Mouse (Mus musculus): ENCODE measurements around the gene Slx4ip. TPM values are rescaled to one million over a fixed set of nuclear protein-coding genes. Genes with fewer than 3 reads are reported as not detected.
A peak's percentile ranks its signal among the peaks of the same experiment; 100 is the strongest.

Gene Slx4ip
- polyA plus RNA-seq, 1 experiment from 2014 or later, result 2.8 TPM

DNA sequence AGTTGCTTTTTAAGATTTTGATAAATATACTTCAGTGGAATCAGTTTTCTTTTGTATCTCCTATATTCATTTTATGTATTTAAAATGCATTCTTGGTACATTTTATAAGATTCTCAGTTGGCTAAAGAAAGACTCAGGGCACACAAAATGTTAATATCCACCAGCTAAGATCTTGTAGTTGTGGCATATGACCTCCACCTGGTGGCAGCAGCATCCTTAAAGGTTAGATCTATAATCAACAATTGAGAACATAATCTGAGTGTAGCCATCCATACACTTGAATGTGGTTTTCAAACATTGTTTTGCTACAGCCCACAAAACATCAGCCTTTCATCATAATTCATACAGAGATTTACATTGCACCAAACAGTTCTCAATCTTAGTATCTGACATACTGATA lies 106.1 kb downstream of the Slx4ip start:
- Histone ChIP-seq H3K4me2 (replicated peaks; ENCODE audit: low read depth) (no peak overlapping the region), H3K4me1 (replicated peaks; ENCODE audit: control insufficient read depth, insufficient read depth, low read length) (no peaks in the 10 kb centered on the region), H3K27ac (ENCODE audit: low read depth, low read length) (no peak overlapping the region), H3K9ac (ENCODE audit: low read depth, low read length) (no peak overlapping the region), H3K27me3 (replicated peaks; ENCODE audit: control insufficient read depth, insufficient read depth, low read length) (no peaks in the 10 kb centered on the region), H3K36me3 (ENCODE audit: control insufficient read depth, insufficient read depth) (no peaks in the 10 kb centered on the region), H3K9me3 (ENCODE audit: control insufficient read depth) (no peaks in the 10 kb centered on the region), H3K4me3 (ENCODE audit: low read depth, low read length) (no peak overlapping the region)
- peak; percentile 72 for TF ChIP-seq CTCF (IDR thresholded peaks at IDR 0.05; ENCODE audit: low read depth)
- no peak for ATAC-seq

DNA sequence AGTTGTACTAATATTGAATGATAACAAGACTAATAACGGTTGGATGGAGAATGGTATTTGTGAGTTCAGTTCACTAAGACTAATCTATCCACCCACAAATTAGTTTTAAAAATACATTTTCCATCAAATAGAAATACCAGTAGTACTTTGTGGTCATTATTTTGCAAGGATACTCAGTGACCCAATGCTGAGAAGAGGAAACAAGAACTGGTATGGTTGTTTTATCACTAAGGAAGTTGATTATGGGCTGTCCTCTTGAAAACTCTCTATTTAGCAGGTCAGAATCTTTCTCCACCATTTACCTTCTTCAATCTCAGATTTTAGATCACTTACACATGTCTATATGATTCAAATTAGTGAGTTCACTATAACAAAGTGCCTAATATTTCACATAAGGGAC lies 111.0 kb downstream of the Slx4ip start:
- Histone ChIP-seq H3K27ac (ENCODE audit: low read depth, low read length) (no peak overlapping the region), H3K4me2 (replicated peaks; ENCODE audit: low read depth) (no peak overlapping the region), H3K4me3 (ENCODE audit: low read depth, low read length) (no peak overlapping the region), H3K27me3 (replicated peaks; ENCODE audit: control insufficient read depth, insufficient read depth, low read length) (no peaks in the 10 kb centered on the region), H3K9me3 (ENCODE audit: control insufficient read depth) (no peaks in the 10 kb centered on the region), H3K4me1 (replicated peaks; ENCODE audit: control insufficient read depth, insufficient read depth, low read length) (no peaks in the 10 kb centered on the region), H3K9ac (ENCODE audit: low read depth, low read length) (no peak overlapping the region), H3K36me3 (ENCODE audit: control insufficient read depth, insufficient read depth) (no peaks in the 10 kb centered on the region)
- TF ChIP-seq CTCF (IDR thresholded peaks at IDR 0.05; ENCODE audit: low read depth), result no peak
- 100% methylated on average over 1 of the region's 1 CpGs for WGBS
- ATAC-seq, result no peak

DNA sequence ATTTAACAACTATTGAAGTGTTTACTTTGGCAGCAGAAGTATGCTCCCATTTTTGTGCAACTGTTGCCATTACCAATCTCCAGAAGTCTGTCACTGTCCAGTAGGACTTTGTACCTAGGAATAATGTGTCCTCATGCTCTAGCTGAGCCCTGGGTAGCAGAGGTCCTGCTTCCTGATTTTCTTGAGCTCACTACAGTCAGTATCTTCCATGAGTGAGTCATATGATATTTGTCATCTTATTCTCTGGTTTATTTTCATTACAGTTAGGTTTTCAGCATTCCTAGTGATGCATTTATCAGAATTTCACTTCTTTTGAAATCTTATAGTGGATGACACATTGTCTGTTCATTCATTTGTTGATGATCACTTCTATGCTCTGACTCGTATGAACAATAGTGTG lies 115.6 kb downstream of the Slx4ip start:
- WGBS, result 74% methylated on average over 1 of the region's 1 CpGs
- Histone ChIP-seq H3K4me2 (replicated peaks; ENCODE audit: low read depth) (no peak overlapping the region), H3K9ac (ENCODE audit: low read depth, low read length) (no peak overlapping the region), H3K9me3 (ENCODE audit: control insufficient read depth) (no peaks in the 10 kb centered on the region), H3K4me1 (replicated peaks; ENCODE audit: control insufficient read depth, insufficient read depth, low read length) (no peaks in the 10 kb centered on the region), H3K4me3 (ENCODE audit: low read depth, low read length) (no peak overlapping the region), H3K36me3 (ENCODE audit: control insufficient read depth, insufficient read depth) (no peaks in the 10 kb centered on the region), H3K27me3 (replicated peaks; ENCODE audit: control insufficient read depth, insufficient read depth, low read length) (no peaks in the 10 kb centered on the region), H3K27ac (ENCODE audit: low read depth, low read length) (no peak overlapping the region)
- no peak for TF ChIP-seq CTCF (IDR thresholded peaks at IDR 0.05; ENCODE audit: low read depth)
- peak; percentile 59; the same call in 1 of the 2 replicates for ATAC-seq

DNA sequence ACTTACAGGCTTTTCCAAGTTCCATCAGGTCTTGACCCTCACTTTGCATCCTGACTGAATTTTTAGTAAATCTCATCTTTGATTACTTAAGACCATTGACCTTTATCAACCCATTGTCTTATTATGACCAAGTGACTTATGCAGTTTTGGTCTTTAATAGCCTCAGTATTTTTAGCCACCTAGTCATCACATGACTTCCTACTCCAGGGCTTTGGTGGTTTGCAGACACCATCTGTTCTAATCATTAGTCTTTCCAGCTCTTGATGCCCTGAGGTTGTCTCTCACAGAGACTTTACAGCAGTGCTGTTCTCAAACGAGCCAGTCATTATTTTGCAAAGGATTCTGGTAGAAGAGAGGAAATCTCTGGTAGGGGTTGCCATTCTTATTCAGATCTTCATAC lies 121.0 kb downstream of the Slx4ip start:
- H3K36me3 ChIP-seq (ENCODE audit: control insufficient read depth, insufficient read depth), result no peaks in the 10 kb centered on the region
- no peaks in the 10 kb centered on the region for H3K9me3 ChIP-seq (ENCODE audit: control insufficient read depth)
- no peaks in the 10 kb centered on the region for H3K27me3 ChIP-seq (replicated peaks; ENCODE audit: control insufficient read depth, insufficient read depth, low read length)
- no peak overlapping the region for H3K27ac ChIP-seq (ENCODE audit: low read depth, low read length)
- TF ChIP-seq CTCF (IDR thresholded peaks at IDR 0.05; ENCODE audit: low read depth), result no peak
- H3K9ac ChIP-seq (ENCODE audit: low read depth, low read length), result no peak overlapping the region
- no peaks in the 10 kb centered on the region for H3K4me1 ChIP-seq (replicated peaks; ENCODE audit: control insufficient read depth, insufficient read depth, low read length)
- WGBS, result 56% methylated on average over 1 of the region's 1 CpGs
- no peak for ATAC-seq
- no peak overlapping the region for H3K4me2 ChIP-seq (replicated peaks; ENCODE audit: low read depth)
- no peak overlapping the region for H3K4me3 ChIP-seq (ENCODE audit: low read depth, low read length)

DNA sequence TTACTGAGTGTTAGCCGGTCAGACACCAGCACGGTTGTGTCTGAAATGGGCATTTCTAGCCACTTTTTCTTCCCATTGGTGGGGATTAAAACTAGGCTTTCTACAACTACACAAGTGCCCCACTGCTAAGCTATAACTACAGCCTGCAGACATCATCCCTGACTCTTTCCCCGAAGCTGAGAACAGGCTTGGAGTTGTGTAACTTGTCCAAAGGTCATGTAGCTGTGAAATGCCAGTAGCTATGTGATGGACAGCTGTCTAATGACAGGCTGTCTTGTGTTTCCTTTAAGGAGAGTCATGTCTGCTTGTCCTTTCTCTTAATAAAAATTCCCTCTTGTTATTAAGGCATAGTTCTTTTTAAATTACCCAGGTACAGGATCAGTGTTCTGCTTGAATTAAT lies 122.1 kb downstream of the Slx4ip start:
- H3K4me1 ChIP-seq (replicated peaks; ENCODE audit: control insufficient read depth, insufficient read depth, low read length), result no peaks in the 10 kb centered on the region
- no peak overlapping the region for H3K4me3 ChIP-seq (ENCODE audit: low read depth, low read length)
- ATAC-seq, result 0 out of 2 replicates have a peak, but pooled peaks have one; percentile 41
- H3K9me3 ChIP-seq (ENCODE audit: control insufficient read depth), result no peaks in the 10 kb centered on the region
- 63% methylated on average over 3 of the region's 3 CpGs for WGBS
- no peaks in the 10 kb centered on the region for H3K27me3 ChIP-seq (replicated peaks; ENCODE audit: control insufficient read depth, insufficient read depth, low read length)
- H3K36me3 ChIP-seq (ENCODE audit: control insufficient read depth, insufficient read depth), result no peaks in the 10 kb centered on the region
- no peak overlapping the region for H3K27ac ChIP-seq (ENCODE audit: low read depth, low read length)
- no peak for TF ChIP-seq CTCF (IDR thresholded peaks at IDR 0.05; ENCODE audit: low read depth)
- no peak overlapping the region for H3K4me2 ChIP-seq (replicated peaks; ENCODE audit: low read depth)
- no peak overlapping the region for H3K9ac ChIP-seq (ENCODE audit: low read depth, low read length)

DNA sequence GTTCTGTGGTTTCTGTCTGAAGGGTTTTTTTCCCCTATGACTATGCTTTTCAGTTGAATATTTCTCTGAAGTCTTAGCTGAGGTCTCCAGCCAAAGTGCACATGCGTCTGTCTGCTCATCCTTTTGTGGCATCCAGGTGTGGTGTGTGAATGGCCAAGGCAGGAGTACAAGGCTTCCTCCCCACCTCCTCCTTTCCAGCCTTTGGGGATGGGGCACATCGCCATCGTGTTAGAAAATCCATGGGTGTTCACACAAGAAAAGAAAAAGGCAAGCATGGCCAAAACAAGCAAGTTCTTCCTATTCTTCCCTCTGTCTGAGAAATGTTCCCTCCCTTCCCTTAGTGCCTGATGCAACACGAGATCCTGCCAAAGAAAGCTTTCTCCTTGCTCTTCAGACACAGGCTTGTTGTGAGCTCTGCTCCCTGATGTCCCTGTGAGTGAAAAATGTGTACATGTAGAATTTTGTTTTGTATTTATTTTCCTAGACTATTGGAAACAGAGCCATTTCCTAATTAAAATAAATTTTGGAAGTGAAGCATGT lies 122.9 kb downstream of the Slx4ip start:
- no peaks in the 10 kb centered on the region for H3K36me3 ChIP-seq (ENCODE audit: control insufficient read depth, insufficient read depth)
- ATAC-seq, result no peak
- no peak overlapping the region for H3K9ac ChIP-seq (ENCODE audit: low read depth, low read length)
- no peak overlapping the region for H3K4me3 ChIP-seq (ENCODE audit: low read depth, low read length)
- no peaks in the 10 kb centered on the region for H3K4me1 ChIP-seq (replicated peaks; ENCODE audit: control insufficient read depth, insufficient read depth, low read length)
- 80% methylated on average over 4 of the region's 4 CpGs for WGBS
- H3K4me2 ChIP-seq (replicated peaks; ENCODE audit: low read depth), result no peak overlapping the region
- no peak overlapping the region for H3K27ac ChIP-seq (ENCODE audit: low read depth, low read length)
- H3K9me3 ChIP-seq (ENCODE audit: control insufficient read depth), result no peaks in the 10 kb centered on the region
- no peaks in the 10 kb centered on the region for H3K27me3 ChIP-seq (replicated peaks; ENCODE audit: control insufficient read depth, insufficient read depth, low read length)
- TF ChIP-seq CTCF (IDR thresholded peaks at IDR 0.05; ENCODE audit: low read depth), result no peak

DNA sequence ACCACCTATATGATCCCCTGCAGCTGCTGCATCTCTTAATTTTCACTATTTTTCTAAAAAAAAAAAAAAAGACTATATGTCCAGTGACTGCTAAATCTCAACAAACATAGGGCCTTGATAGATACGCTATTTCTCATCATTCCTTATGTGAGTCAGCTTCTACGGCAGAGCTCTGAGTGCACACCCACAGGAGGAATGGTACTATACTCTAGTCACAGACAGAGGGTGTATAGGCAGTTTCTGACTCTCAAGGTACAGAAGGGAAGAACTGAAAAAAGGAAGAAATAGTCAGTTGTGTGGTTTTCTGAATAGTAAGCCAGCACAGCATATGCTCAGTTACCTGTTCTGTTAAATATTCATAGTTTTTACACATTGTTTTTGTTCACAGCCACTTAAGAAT lies 123.4 kb downstream of the Slx4ip start:
- no peak overlapping the region for H3K4me2 ChIP-seq (replicated peaks; ENCODE audit: low read depth)
- H3K4me1 ChIP-seq (replicated peaks; ENCODE audit: control insufficient read depth, insufficient read depth, low read length), result no peaks in the 10 kb centered on the region
- ATAC-seq, result no peak
- H3K9ac ChIP-seq (ENCODE audit: low read depth, low read length), result no peak overlapping the region
- H3K9me3 ChIP-seq (ENCODE audit: control insufficient read depth), result no peaks in the 10 kb centered on the region
- TF ChIP-seq CTCF (IDR thresholded peaks at IDR 0.05; ENCODE audit: low read depth), result no peak
- no peak overlapping the region for H3K4me3 ChIP-seq (ENCODE audit: low read depth, low read length)
- no peaks in the 10 kb centered on the region for H3K36me3 ChIP-seq (ENCODE audit: control insufficient read depth, insufficient read depth)
- 77% methylated on average over 2 of the region's 2 CpGs for WGBS
- no peaks in the 10 kb centered on the region for H3K27me3 ChIP-seq (replicated peaks; ENCODE audit: control insufficient read depth, insufficient read depth, low read length)
- no peak overlapping the region for H3K27ac ChIP-seq (ENCODE audit: low read depth, low read length)

Data from intestine, postnatal 0 days (tissue).